8 mouse cellular contexts compared by ENCODE assay signal in the genomic region with DNA sequence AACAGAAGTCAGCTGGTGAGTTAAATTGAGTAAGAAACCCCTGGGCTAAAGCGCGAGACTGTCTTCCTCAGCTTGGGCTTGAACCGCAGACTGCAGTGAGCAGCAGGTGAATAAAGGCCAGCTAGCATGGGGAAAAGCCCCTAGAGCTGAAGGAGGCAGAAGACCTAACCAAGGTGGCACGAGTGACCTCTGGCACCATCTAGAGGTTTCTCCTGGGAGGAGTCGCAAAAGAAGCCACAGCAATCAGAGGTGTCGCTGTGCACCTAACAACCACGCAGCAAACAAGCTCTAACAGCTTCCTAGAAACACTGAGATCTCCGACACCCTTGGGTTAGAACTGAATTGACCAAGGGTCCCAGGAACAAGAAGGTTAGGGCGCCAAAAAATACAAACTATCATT.
DNase-seq lines count a peak whose midpoint lies in the region; ATAC-seq and TF ChIP-seq lines count a peak whose summit lies in the region.

No protein-coding gene starts in this region.

- H3K36me3 ChIP-seq in heart, embryonic 10.5 days, result no peaks in the 10 kb centered on the region
- no peaks in the 10 kb centered on the region for H3K36me3 ChIP-seq in limb, embryonic 11.5 days (ENCODE audit: control insufficient read depth, insufficient read depth, low read length)

- H3K4me2 ChIP-seq in limb, embryonic 11.5 days (ENCODE audit: low read depth, severe bottlenecking), result no peak overlapping the region

- peak; percentile 69 for ATAC-seq in granulocyte monocyte progenitor cell, adult 5-6 weeks (replicated peaks; ENCODE audit: poor library complexity, severe bottlenecking)
- ATAC-seq in limb, embryonic 11.5 days (ENCODE audit: insufficient number of reproducible peaks, low FRiP score, low TSS enrichment, low read depth), result no peak

- no peaks in the 10 kb centered on the region for H3K9me3 ChIP-seq in heart, embryonic 10.5 days
- no peaks in the 10 kb centered on the region for H3K9me3 ChIP-seq in limb, embryonic 11.5 days (ENCODE audit: control insufficient read depth, low read length)

- H3K27ac ChIP-seq in heart, embryonic 10.5 days, result no peak overlapping the region
- H3K27ac ChIP-seq in limb, embryonic 11.5 days (replicated peaks; ENCODE audit: low read depth, low read length), result no peak overlapping the region
- H3K27ac ChIP-seq in olfactory bulb, adult 2 months (ENCODE audit: insufficient read depth, low read depth, low read length), result no peak overlapping the region

- no peak overlapping the region for H3K9ac ChIP-seq in limb, embryonic 11.5 days (ENCODE audit: low read length)

- H3K27me3 ChIP-seq in heart, embryonic 10.5 days (ENCODE audit: insufficient read depth, poor library complexity, severe bottlenecking), result no peaks in the 10 kb centered on the region
- no peaks in the 10 kb centered on the region for H3K27me3 ChIP-seq in limb, embryonic 11.5 days (ENCODE audit: control insufficient read depth, insufficient read depth, low read length)

- peak; percentile 78 for DNase-seq in heart, embryonic 10.5 days (ENCODE audit: low spot score)
- DNase-seq in heart, adult 8-10 months (ENCODE audit: low spot score), result no peak
- peak; percentile 81 for DNase-seq in ES-CJ7 (ENCODE audit: low read depth, low spot score)
- DNase-seq in cerebellum, adult 9-11 months, result peak; percentile 32
- peak; percentile 61 for DNase-seq in limb, embryonic 11.5 days (ENCODE audit: low spot score)
- DNase-seq in T-cell, adult 2 months (ENCODE audit: low spot score), result no peak

- TF ChIP-seq POLR2A in olfactory bulb, adult 2 months (IDR thresholded peaks at IDR 0.05; ENCODE audit: insufficient read depth, low read depth, low read length), result no peak

- peak; percentile 39; the same call in 1 of the 2 replicates for TF ChIP-seq CTCF in olfactory bulb, adult 2 months (IDR thresholded peaks at IDR 0.05; ENCODE audit: insufficient read depth, low read depth, low read length)

- no peaks in the 10 kb centered on the region for H3K4me1 ChIP-seq in heart, embryonic 10.5 days
- H3K4me1 ChIP-seq in limb, embryonic 11.5 days (ENCODE audit: control insufficient read depth, insufficient read depth, low read length), result no peaks in the 10 kb centered on the region
- H3K4me1 ChIP-seq in olfactory bulb, adult 2 months (ENCODE audit: control insufficient read depth, insufficient read depth, low read length), result no peaks in the 10 kb centered on the region

- WGBS in heart, embryonic 10.5 days, result 27% methylated on average over 9 of the region's 9 CpGs
- WGBS in limb, embryonic 11.5 days, result 28% methylated on average over 9 of the region's 9 CpGs
- WGBS in olfactory bulb, adult 2 months, result 42% methylated on average over 9 of the region's 9 CpGs

- H3K4me3 ChIP-seq in heart, embryonic 10.5 days, result no peak overlapping the region
- no peak overlapping the region for H3K4me3 ChIP-seq in limb, embryonic 11.5 days (ENCODE audit: low read depth, low read length)
- no peak overlapping the region for H3K4me3 ChIP-seq in olfactory bulb, adult 2 months (ENCODE audit: insufficient read depth, low read depth, low read length)

Comparison
In these comparisons a context has a peak if more than half of its experiments do, and no peak if none do; other contexts are left out.
1. DNase-seq: peak in heart, embryonic 10.5 days (single experiment), ES-CJ7 (single experiment), cerebellum, adult 9-11 months (single experiment) and limb, embryonic 11.5 days (single experiment); none in heart, adult 8-10 months (single experiment) and T-cell, adult 2 months (single experiment).